Mouse (Mus musculus): ENCODE measurements around the gene Slc7a14. TPM values are rescaled to one million over a fixed set of nuclear protein-coding genes. Genes with fewer than 3 reads are reported as not detected.
"Not testable (repeated sequence)": the region's sequence is repeated elsewhere in the genome, so short reads cannot be mapped to it uniquely, and the experiment has no call there.

The Slc7a14 gene
- total and polyA plus RNA-seq, 3 experiments = 0.03 to 0.14 (median 0.12) TPM

DNA sequence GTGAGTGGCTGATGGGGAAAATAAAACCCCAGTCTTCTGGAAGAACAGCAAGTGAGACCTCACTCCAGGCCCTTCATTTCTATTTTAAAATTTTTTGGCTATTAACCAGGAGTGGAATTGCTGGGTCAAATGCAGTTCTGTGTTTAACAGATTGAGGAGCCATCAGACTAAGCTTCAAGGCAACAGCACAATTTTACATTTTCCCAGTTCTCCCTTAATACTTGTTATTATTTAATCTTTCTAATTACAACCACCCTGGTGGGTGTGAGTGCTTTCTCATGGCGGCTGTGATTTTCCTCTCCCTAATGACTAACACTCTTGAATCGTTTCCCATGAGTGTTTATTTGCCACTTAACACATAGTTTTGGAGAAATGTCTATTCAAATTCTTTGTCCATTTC is 29.1 kb downstream of the Slc7a14 start:
- Histone ChIP-seq H3K79me2 (replicated peaks; ENCODE audit: control insufficient read depth, insufficient read depth, low read length) (no peaks in the 10 kb centered on the region), H3K4me1 (ENCODE audit: control insufficient read depth, insufficient read depth, low read length) (no peaks in the 10 kb centered on the region), H3K4me3 (no peak overlapping the region), H3K9ac (ENCODE audit: low read depth, low read length) (no peak overlapping the region), H3K27me3 (ENCODE audit: control insufficient read depth, insufficient read depth, low read length) (no peaks in the 10 kb centered on the region), H3K27ac (no peak overlapping the region), H3K36me3 (ENCODE audit: control insufficient read depth, insufficient read depth, low read length) (no peaks in the 10 kb centered on the region)
- 56% methylated on average over 2 of the region's 2 CpGs for WGBS
- intact Hi-C loops (cut with DNase I) = no loop called here
- TF ChIP-seq POLR2A (IDR thresholded peaks at IDR 0.05; ENCODE audit: insufficient read depth, low read depth, low read length) (no peak), EP300 (IDR thresholded peaks at IDR 0.05; ENCODE audit: insufficient read depth, low read depth, low read length) (no peak), CTCF (IDR thresholded peaks at IDR 0.05) (no peak)
- DNase-seq = no peak

DNA sequence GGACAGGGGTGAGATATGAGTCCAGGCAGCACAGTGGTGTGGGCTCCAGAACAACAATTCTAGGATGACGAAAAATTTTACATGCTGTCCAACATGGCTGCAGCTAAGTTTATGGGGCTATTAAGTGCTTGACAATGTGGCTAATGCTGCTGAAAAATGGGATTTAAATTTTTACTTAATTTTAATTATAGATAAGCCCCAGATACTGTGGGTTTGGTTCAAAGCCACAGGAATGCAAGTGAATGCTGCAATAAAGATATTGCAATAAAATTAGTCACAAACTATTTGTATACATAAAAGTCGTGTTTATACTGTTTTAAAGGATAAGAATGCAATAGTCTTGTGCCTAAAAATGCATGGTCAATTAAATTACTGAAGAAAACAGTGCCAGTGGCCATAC is 35.3 kb downstream of the Slc7a14 start:
- H3K27me3 ChIP-seq (ENCODE audit: control insufficient read depth, insufficient read depth, low read length) = no peaks in the 10 kb centered on the region
- no peak for TF ChIP-seq POLR2A (IDR thresholded peaks at IDR 0.05; ENCODE audit: insufficient read depth, low read depth, low read length)
- no peak for TF ChIP-seq CTCF (IDR thresholded peaks at IDR 0.05)
- no peak for TF ChIP-seq EP300 (IDR thresholded peaks at IDR 0.05; ENCODE audit: insufficient read depth, low read depth, low read length)
- no peak overlapping the region for H3K27ac ChIP-seq
- H3K4me3 ChIP-seq = no peak overlapping the region
- no peak overlapping the region for H3K9ac ChIP-seq (ENCODE audit: low read depth, low read length)
- no peaks in the 10 kb centered on the region for H3K79me2 ChIP-seq (replicated peaks; ENCODE audit: control insufficient read depth, insufficient read depth, low read length)
- no peak for DNase-seq
- no peaks in the 10 kb centered on the region for H3K4me1 ChIP-seq (ENCODE audit: control insufficient read depth, insufficient read depth, low read length)
- intact Hi-C loops (cut with DNase I) = no loop called here
- no peaks in the 10 kb centered on the region for H3K36me3 ChIP-seq (ENCODE audit: control insufficient read depth, insufficient read depth, low read length)
- 64% methylated on average over 2 of the region's 2 CpGs for WGBS

DNA sequence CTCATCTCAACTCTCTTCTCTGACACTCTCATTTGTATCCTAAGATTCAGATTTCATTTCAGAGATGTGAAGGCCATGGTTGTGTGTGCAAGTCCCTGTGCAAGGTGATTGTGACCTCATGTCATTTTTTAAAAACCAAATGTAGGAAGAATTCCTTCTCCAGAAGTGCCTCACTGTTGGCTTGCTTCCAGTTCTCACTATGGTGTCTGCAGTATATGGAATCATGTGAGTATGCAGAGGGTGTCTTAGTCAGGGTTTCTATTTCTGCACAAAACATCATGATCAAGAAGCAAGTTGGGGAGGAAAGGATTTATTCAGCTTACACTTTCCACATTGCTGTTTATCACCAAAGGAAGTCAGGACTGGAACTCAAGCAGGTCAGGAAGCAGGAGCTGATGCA is 36.9 kb downstream of the Slc7a14 start:
- H3K36me3 ChIP-seq (ENCODE audit: control insufficient read depth, insufficient read depth, low read length); H3K9ac ChIP-seq (ENCODE audit: low read depth, low read length); H3K79me2 ChIP-seq (replicated peaks; ENCODE audit: control insufficient read depth, insufficient read depth, low read length); H3K4me3 ChIP-seq; H3K27ac ChIP-seq; intact Hi-C loops (cut with DNase I); DNase-seq; H3K4me1 ChIP-seq (ENCODE audit: control insufficient read depth, insufficient read depth, low read length); H3K27me3 ChIP-seq (ENCODE audit: control insufficient read depth, insufficient read depth, low read length): not testable (repeated sequence)

DNA sequence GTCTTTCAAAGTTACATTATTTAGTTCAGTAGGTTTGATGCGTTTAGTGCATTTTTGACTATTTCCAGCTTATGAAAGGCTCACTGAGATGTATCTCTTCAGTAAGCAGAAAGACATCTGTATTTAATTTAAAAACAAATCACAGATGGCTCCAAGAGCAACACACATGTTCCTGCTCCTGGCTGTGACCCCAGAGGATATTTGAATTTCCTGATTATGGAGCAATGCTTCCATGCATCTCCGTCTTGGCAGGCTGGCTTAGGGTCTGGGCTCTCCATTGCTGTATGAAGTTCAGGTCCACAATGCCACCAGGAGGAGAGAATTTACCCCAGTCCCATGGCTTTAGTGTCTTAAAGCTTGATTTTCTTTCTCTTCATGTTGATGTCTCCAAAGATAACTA is 37.5 kb downstream of the Slc7a14 start:
- intact Hi-C loops (cut with DNase I) = no loop called here

GRCm38 (mm10) chr3:31269551-31270317 is 40.4 kb downstream of the Slc7a14 start:
- intact Hi-C loops (cut with DNase I) = no loop called here
- DNase-seq = no peak
- TF ChIP-seq CTCF (IDR thresholded peaks at IDR 0.05) (no peak), EP300 (IDR thresholded peaks at IDR 0.05; ENCODE audit: insufficient read depth, low read depth, low read length) (no peak), POLR2A (IDR thresholded peaks at IDR 0.05; ENCODE audit: insufficient read depth, low read depth, low read length) (no peak)
- 77% methylated on average over 4 of the region's 4 CpGs for WGBS
- H3K36me3 ChIP-seq (ENCODE audit: control insufficient read depth, insufficient read depth, low read length) = no peaks in the 10 kb centered on the region
- no peaks in the 10 kb centered on the region for H3K27me3 ChIP-seq (ENCODE audit: control insufficient read depth, insufficient read depth, low read length)
- no peaks in the 10 kb centered on the region for H3K79me2 ChIP-seq (replicated peaks; ENCODE audit: control insufficient read depth, insufficient read depth, low read length)
- no peaks in the 10 kb centered on the region for H3K4me1 ChIP-seq (ENCODE audit: control insufficient read depth, insufficient read depth, low read length)
- no peak overlapping the region for H3K4me3 ChIP-seq
- H3K9ac ChIP-seq (ENCODE audit: low read depth, low read length) = no peak overlapping the region
- H3K27ac ChIP-seq = no peak overlapping the region

More for the DNA sequence above, 37.5 kb downstream of the Slc7a14 start:
- Histone ChIP-seq H3K36me3 (ENCODE audit: control insufficient read depth, insufficient read depth, low read length) (no peaks in the 10 kb centered on the region), H3K4me3 (no peak overlapping the region), H3K27me3 (ENCODE audit: control insufficient read depth, insufficient read depth, low read length) (no peaks in the 10 kb centered on the region), H3K4me1 (ENCODE audit: control insufficient read depth, insufficient read depth, low read length) (no peaks in the 10 kb centered on the region), H3K9ac (ENCODE audit: low read depth, low read length) (no peak overlapping the region), H3K27ac (no peak overlapping the region), H3K79me2 (replicated peaks; ENCODE audit: control insufficient read depth, insufficient read depth, low read length) (no peaks in the 10 kb centered on the region)
- 43% methylated on average over 2 of the region's 2 CpGs for WGBS
- DNase-seq = no peak
- TF ChIP-seq POLR2A (IDR thresholded peaks at IDR 0.05; ENCODE audit: insufficient read depth, low read depth, low read length) (no peak), EP300 (IDR thresholded peaks at IDR 0.05; ENCODE audit: insufficient read depth, low read depth, low read length) (no peak), CTCF (IDR thresholded peaks at IDR 0.05) (no peak)

DNA sequence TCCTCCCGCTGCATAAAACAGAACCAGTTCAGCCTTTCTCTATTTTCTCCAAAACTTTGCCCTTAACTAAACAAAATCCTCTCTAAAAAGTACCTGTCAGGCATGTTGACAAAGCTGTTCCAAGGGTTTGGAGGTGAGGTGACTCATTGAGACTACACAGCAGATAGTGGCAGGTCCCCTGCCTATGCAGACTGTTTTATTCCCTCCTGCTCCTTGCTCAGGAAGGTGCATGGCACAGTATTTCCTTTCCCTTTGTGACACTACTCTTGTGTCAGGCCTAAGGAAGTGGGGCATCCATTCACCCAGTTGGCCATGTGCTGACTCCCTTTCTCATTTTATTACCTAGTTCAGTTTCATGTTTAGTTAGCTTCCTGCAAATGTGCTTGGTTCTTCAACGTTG is 42.3 kb downstream of the Slc7a14 start:
- 49% methylated on average over 2 of the region's 2 CpGs for WGBS
- DNase-seq = no peak
- no peak for TF ChIP-seq POLR2A (IDR thresholded peaks at IDR 0.05; ENCODE audit: insufficient read depth, low read depth, low read length)
- no peak for TF ChIP-seq CTCF (IDR thresholded peaks at IDR 0.05)
- TF ChIP-seq EP300 (IDR thresholded peaks at IDR 0.05; ENCODE audit: insufficient read depth, low read depth, low read length) = no peak
- no peak overlapping the region for H3K9ac ChIP-seq (ENCODE audit: low read depth, low read length)
- H3K36me3 ChIP-seq (ENCODE audit: control insufficient read depth, insufficient read depth, low read length) = no peaks in the 10 kb centered on the region
- no peaks in the 10 kb centered on the region for H3K27me3 ChIP-seq (ENCODE audit: control insufficient read depth, insufficient read depth, low read length)
- H3K4me1 ChIP-seq (ENCODE audit: control insufficient read depth, insufficient read depth, low read length) = no peaks in the 10 kb centered on the region
- no peaks in the 10 kb centered on the region for H3K79me2 ChIP-seq (replicated peaks; ENCODE audit: control insufficient read depth, insufficient read depth, low read length)
- intact Hi-C loops (cut with DNase I) = no loop called here
- no peak overlapping the region for H3K4me3 ChIP-seq
- H3K27ac ChIP-seq = no peak overlapping the region
